Mouse (Mus musculus): Measurements from ENCODE around the gene Gnrhr. TPM values are rescaled to one million over a fixed set of nuclear protein-coding genes. Genes with fewer than 3 reads are reported as not detected.
A peak's percentile ranks its signal among the peaks of the same experiment; 100 is the strongest.

Gnrhr gene
- polyA plus RNA-seq (2015; fragmentation: Nextera tagmentation; extraction: Ambion mirVana), result not detected in 2 replicates

- no peak within 1 kb of the TSS for H3K4me3 ChIP-seq (ENCODE audit: low read depth, low read length)
- no peak for DNase-seq (ENCODE audit: low spot score)
- no peak for TF ChIP-seq EP300 (optimal IDR thresholded peaks at IDR 0.05)
- no peak for TF ChIP-seq CTCF (IDR thresholded peaks at IDR 0.05; ENCODE audit: low read depth)
- ATAC-seq (ENCODE audit: low FRiP score, low TSS enrichment), result no peak
- no peaks in the 10 kb centered on the region for H3K9me3 ChIP-seq (ENCODE audit: control insufficient read depth, low read length)
- no peak within 1 kb of the TSS for H3K27ac ChIP-seq (replicated peaks)
- 88% methylated on average over 10 of the region's 10 CpGs for WGBS
- no peaks in the 10 kb centered on the region for H3K27me3 ChIP-seq (ENCODE audit: control insufficient read depth, insufficient read depth, low read length)
- H3K4me1 ChIP-seq (replicated peaks; ENCODE audit: control insufficient read depth, insufficient read depth), result no peaks in the 10 kb centered on the region
- no peaks in the 10 kb centered on the region for H3K36me3 ChIP-seq (ENCODE audit: control insufficient read depth, insufficient read depth, low read length)
- no peak within 1 kb of the TSS for H3K9ac ChIP-seq (ENCODE audit: low read length)
- H3K4me2 ChIP-seq (replicated peaks; ENCODE audit: low read depth), result no peak within 1 kb of the TSS
Measured at GRCm38 (mm10) chr5:86197801-86198200, at the start of gene Gnrhr. Gnrhr (minus strand) TSS chr5:86197901.

- Histone ChIP-seq H3K36me3 (ENCODE audit: control insufficient read depth, insufficient read depth, low read length) (no peaks in the 10 kb centered on the region), H3K9ac (ENCODE audit: low read length) (no peak overlapping the region), H3K4me1 (replicated peaks; ENCODE audit: control insufficient read depth, insufficient read depth) (no peaks in the 10 kb centered on the region), H3K9me3 (ENCODE audit: control insufficient read depth, low read length) (no peaks in the 10 kb centered on the region), H3K4me2 (replicated peaks; ENCODE audit: low read depth) (no peak overlapping the region), H3K27ac (replicated peaks) (no peak overlapping the region), H3K4me3 (ENCODE audit: low read depth, low read length) (no peak overlapping the region), H3K27me3 (ENCODE audit: control insufficient read depth, insufficient read depth, low read length) (no peaks in the 10 kb centered on the region)
- no peak for TF ChIP-seq EP300 (optimal IDR thresholded peaks at IDR 0.05)
- TF ChIP-seq CTCF (IDR thresholded peaks at IDR 0.05; ENCODE audit: low read depth), result no peak
- 90% methylated on average over 11 of the region's 11 CpGs for WGBS
- DNase-seq (ENCODE audit: low spot score) (no peak), ATAC-seq (ENCODE audit: low FRiP score, low TSS enrichment) (no peak)
Measured at GRCm38 (mm10) chr5:86246559-86246958, 48.9 kb upstream of the Gnrhr start.

GRCm38 (mm10) chr5:86244880-86245279 lies 47.2 kb upstream of the Gnrhr start:
- TF ChIP-seq CTCF (IDR thresholded peaks at IDR 0.05; ENCODE audit: low read depth) (no peak), EP300 (optimal IDR thresholded peaks at IDR 0.05) (no peak)
- H3K36me3 ChIP-seq (ENCODE audit: control insufficient read depth, insufficient read depth, low read length), result no peaks in the 10 kb centered on the region
- no peak overlapping the region for H3K4me3 ChIP-seq (ENCODE audit: low read depth, low read length)
- WGBS, result 54% methylated on average over 1 of the region's 1 CpGs
- H3K27ac ChIP-seq (replicated peaks), result no peak overlapping the region
- H3K9me3 ChIP-seq (ENCODE audit: control insufficient read depth, low read length), result no peaks in the 10 kb centered on the region
- H3K4me2 ChIP-seq (replicated peaks; ENCODE audit: low read depth), result no peak overlapping the region
- H3K27me3 ChIP-seq (ENCODE audit: control insufficient read depth, insufficient read depth, low read length), result no peaks in the 10 kb centered on the region
- H3K9ac ChIP-seq (ENCODE audit: low read length), result no peak overlapping the region
- no peak for ATAC-seq (ENCODE audit: low FRiP score, low TSS enrichment)
- H3K4me1 ChIP-seq (replicated peaks; ENCODE audit: control insufficient read depth, insufficient read depth), result no peaks in the 10 kb centered on the region
- no peak for DNase-seq (ENCODE audit: low spot score)

- Histone ChIP-seq H3K4me2 (replicated peaks; ENCODE audit: low read depth) (no peak overlapping the region), H3K27ac (replicated peaks) (no peak overlapping the region), H3K4me1 (replicated peaks; ENCODE audit: control insufficient read depth, insufficient read depth) (no peaks in the 10 kb centered on the region), H3K9ac (ENCODE audit: low read length) (no peak overlapping the region), H3K27me3 (ENCODE audit: control insufficient read depth, insufficient read depth, low read length) (no peaks in the 10 kb centered on the region), H3K9me3 (ENCODE audit: control insufficient read depth, low read length) (no peaks in the 10 kb centered on the region), H3K4me3 (ENCODE audit: low read depth, low read length) (no peak overlapping the region), H3K36me3 (ENCODE audit: control insufficient read depth, insufficient read depth, low read length) (no peaks in the 10 kb centered on the region)
- DNase-seq (ENCODE audit: low spot score), result no peak
- TF ChIP-seq EP300 (optimal IDR thresholded peaks at IDR 0.05) (no peak), CTCF (IDR thresholded peaks at IDR 0.05; ENCODE audit: low read depth) (no peak)
- no peak for ATAC-seq (ENCODE audit: low FRiP score, low TSS enrichment)
- 84% methylated on average over 3 of the region's 3 CpGs for WGBS
Measured at GRCm38 (mm10) chr5:86244275-86244674, 46.6 kb upstream of the Gnrhr start.

- no peaks in the 10 kb centered on the region for H3K4me1 ChIP-seq (replicated peaks; ENCODE audit: control insufficient read depth, insufficient read depth)
- no peaks in the 10 kb centered on the region for H3K9me3 ChIP-seq (ENCODE audit: control insufficient read depth, low read length)
- WGBS, result 57% methylated on average over 5 of the region's 5 CpGs
- TF ChIP-seq EP300 (optimal IDR thresholded peaks at IDR 0.05), result no peak
- no peak for TF ChIP-seq CTCF (IDR thresholded peaks at IDR 0.05; ENCODE audit: low read depth)
- no peak overlapping the region for H3K4me3 ChIP-seq (ENCODE audit: low read depth, low read length)
- ATAC-seq (ENCODE audit: low FRiP score, low TSS enrichment) (no peak), DNase-seq (ENCODE audit: low spot score) (no peak)
- no peaks in the 10 kb centered on the region for H3K36me3 ChIP-seq (ENCODE audit: control insufficient read depth, insufficient read depth, low read length)
- no peak overlapping the region for H3K9ac ChIP-seq (ENCODE audit: low read length)
- no peak overlapping the region for H3K27ac ChIP-seq (replicated peaks)
- no peak overlapping the region for H3K4me2 ChIP-seq (replicated peaks; ENCODE audit: low read depth)
- H3K27me3 ChIP-seq (ENCODE audit: control insufficient read depth, insufficient read depth, low read length), result no peaks in the 10 kb centered on the region
Measured at GRCm38 (mm10) chr5:86227156-86227853, 29.6 kb upstream of the Gnrhr start.

GRCm38 (mm10) chr5:86191356-86191755 lies 6.3 kb downstream of the Gnrhr start:
- Histone ChIP-seq H3K27ac (replicated peaks) (no peak overlapping the region), H3K27me3 (ENCODE audit: control insufficient read depth, insufficient read depth, low read length) (no peaks in the 10 kb centered on the region), H3K4me1 (replicated peaks; ENCODE audit: control insufficient read depth, insufficient read depth) (no peaks in the 10 kb centered on the region), H3K4me3 (ENCODE audit: low read depth, low read length) (no peak overlapping the region), H3K9me3 (ENCODE audit: control insufficient read depth, low read length) (no peaks in the 10 kb centered on the region), H3K36me3 (ENCODE audit: control insufficient read depth, insufficient read depth, low read length) (no peaks in the 10 kb centered on the region), H3K9ac (ENCODE audit: low read length) (no peak overlapping the region), H3K4me2 (replicated peaks; ENCODE audit: low read depth) (no peak overlapping the region)
- DNase-seq (ENCODE audit: low spot score) (no peak), ATAC-seq (ENCODE audit: low FRiP score, low TSS enrichment) (no peak)
- WGBS, result 7% methylated on average over 4 of the region's 4 CpGs
- TF ChIP-seq EP300 (optimal IDR thresholded peaks at IDR 0.05), result no peak
- peak; percentile 80 for TF ChIP-seq CTCF (IDR thresholded peaks at IDR 0.05; ENCODE audit: low read depth)
